Mouse (Mus musculus): ENCODE results near the gene Fmnl3. TPM values are rescaled to one million over a fixed set of nuclear protein-coding genes. Genes with fewer than 3 reads are reported as not detected.

Fmnl3 gene
- polyA plus RNA-seq, 1 experiment = 10.2 TPM

DNA sequence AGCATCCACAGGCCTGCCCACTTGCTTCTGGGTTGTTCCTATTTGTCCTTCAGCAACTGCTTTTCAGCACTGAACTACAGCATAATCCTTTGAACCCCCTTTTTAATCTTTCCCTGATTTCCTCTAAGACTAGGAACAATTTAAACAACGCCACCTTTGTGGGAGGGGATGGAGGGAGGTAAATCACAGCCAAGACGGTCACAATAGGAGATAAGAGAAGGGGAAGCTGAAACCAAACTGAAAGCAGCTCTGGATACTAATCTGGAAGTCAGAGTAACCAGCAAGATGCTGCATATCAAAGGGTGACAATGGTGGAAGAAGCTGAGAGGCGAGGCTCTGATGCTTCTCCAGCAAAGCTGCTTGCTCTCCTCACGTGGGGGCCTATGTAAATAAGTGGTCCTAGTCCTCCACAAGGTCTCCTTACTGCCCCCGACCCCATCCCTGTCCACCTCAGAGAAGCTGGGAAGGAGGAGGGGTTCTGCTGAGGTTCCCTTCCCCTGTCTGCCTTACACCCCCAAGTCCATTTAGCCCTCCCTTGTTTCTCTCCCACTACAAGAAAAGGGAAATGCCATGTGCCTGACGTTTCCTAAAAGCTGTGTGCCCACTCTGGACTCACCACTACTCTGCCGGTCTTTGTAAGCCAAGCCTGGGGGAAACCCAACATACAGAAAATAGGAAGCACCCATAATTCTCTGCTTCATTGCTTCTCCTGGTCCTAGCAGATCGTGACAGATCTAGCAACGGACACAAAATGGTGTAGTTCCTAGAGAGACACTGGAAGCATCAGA, 27.9 kb downstream of the Fmnl3 start:
- Histone ChIP-seq H3K4me3 (ENCODE audit: low read depth, low read length) (no peak overlapping the region), H3K9ac (ENCODE audit: low read depth, poor library complexity, severe bottlenecking) (no peak overlapping the region), H3K9me3 (replicated peaks; ENCODE audit: control insufficient read depth, insufficient read depth, low read length, poor library complexity, severe bottlenecking) (no peaks in the 10 kb centered on the region), H3K36me3 (ENCODE audit: control insufficient read depth, insufficient read depth, low read length, poor library complexity, severe bottlenecking) (no peaks in the 10 kb centered on the region), H3K27me3 (ENCODE audit: control insufficient read depth, insufficient read depth, low read length, poor library complexity, severe bottlenecking) (no peaks in the 10 kb centered on the region), H3K27ac (ENCODE audit: insufficient read depth, low read length) (no peak overlapping the region), H3K4me1 (ENCODE audit: control insufficient read depth, insufficient read depth, low read length) (peaks cover 3% of the 10 kb centered on the region)
- TF ChIP-seq POLR2A (IDR thresholded peaks at IDR 0.05; ENCODE audit: insufficient read depth, low read length) = no peak
- no peak for TF ChIP-seq CTCF (IDR thresholded peaks at IDR 0.05; ENCODE audit: low read depth, low read length)
- no peak for TF ChIP-seq EP300 (IDR thresholded peaks at IDR 0.05; ENCODE audit: insufficient read depth, low read depth, low read length)

DNA sequence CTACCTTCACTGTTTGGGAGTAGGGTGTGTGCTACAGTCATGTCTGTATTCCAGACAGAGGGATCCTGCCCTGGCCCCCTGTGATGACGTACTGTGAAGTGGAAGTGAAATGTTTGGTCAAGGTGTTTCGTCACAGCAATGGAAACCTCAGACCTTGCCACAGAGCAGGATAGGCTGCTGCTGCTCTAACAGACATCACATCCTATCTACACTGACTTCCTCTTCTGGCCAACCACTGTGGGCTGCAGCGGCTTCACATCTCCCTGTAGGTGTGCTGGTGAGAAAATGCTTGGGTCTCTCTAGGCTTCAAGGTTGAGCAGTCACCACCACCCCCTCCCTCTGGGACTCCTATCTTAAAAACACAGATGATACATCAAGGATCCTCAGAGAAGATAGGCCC, 29.2 kb downstream of the Fmnl3 start:
- no peaks in the 10 kb centered on the region for H3K36me3 ChIP-seq (ENCODE audit: control insufficient read depth, insufficient read depth, low read length, poor library complexity, severe bottlenecking)
- H3K4me3 ChIP-seq (ENCODE audit: low read depth, low read length) = no peak overlapping the region
- TF ChIP-seq EP300 (IDR thresholded peaks at IDR 0.05; ENCODE audit: insufficient read depth, low read depth, low read length) (no peak), POLR2A (IDR thresholded peaks at IDR 0.05; ENCODE audit: insufficient read depth, low read length) (no peak), CTCF (IDR thresholded peaks at IDR 0.05; ENCODE audit: low read depth, low read length) (no peak)
- H3K27me3 ChIP-seq (ENCODE audit: control insufficient read depth, insufficient read depth, low read length, poor library complexity, severe bottlenecking) = no peaks in the 10 kb centered on the region
- no peaks in the 10 kb centered on the region for H3K9me3 ChIP-seq (replicated peaks; ENCODE audit: control insufficient read depth, insufficient read depth, low read length, poor library complexity, severe bottlenecking)
- H3K4me1 ChIP-seq (ENCODE audit: control insufficient read depth, insufficient read depth, low read length) = peaks cover 3% of the 10 kb centered on the region
- no peak overlapping the region for H3K27ac ChIP-seq (ENCODE audit: insufficient read depth, low read length)
- H3K9ac ChIP-seq (ENCODE audit: low read depth, poor library complexity, severe bottlenecking) = no peak overlapping the region

DNA sequence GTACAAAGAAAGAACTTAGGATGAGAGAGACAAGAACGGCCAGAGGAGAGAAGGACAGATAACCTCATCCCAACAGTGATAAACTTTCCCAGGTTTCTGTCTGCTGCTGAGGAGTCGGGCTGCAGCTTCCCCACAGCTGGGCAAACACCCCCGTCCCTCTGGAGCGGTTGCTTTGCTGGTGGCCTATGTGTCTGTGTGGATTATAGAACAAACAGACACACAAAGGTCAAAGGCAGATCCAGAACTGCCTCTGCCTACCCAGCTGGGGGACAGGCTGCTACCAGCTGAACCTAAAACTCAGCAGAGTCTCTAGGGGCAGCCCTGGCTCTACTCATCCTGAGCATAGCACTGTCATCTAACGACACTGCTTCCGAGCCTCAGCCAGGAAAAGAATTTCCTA, 30.6 kb downstream of the Fmnl3 start:
- Histone ChIP-seq H3K27ac (ENCODE audit: insufficient read depth, low read length) (no peak overlapping the region), H3K9me3 (replicated peaks; ENCODE audit: control insufficient read depth, insufficient read depth, low read length, poor library complexity, severe bottlenecking) (no peaks in the 10 kb centered on the region), H3K9ac (ENCODE audit: low read depth, poor library complexity, severe bottlenecking) (no peak overlapping the region), H3K4me1 (ENCODE audit: control insufficient read depth, insufficient read depth, low read length) (no peaks in the 10 kb centered on the region), H3K27me3 (ENCODE audit: control insufficient read depth, insufficient read depth, low read length, poor library complexity, severe bottlenecking) (no peaks in the 10 kb centered on the region), H3K36me3 (ENCODE audit: control insufficient read depth, insufficient read depth, low read length, poor library complexity, severe bottlenecking) (no peaks in the 10 kb centered on the region), H3K4me3 (ENCODE audit: low read depth, low read length) (no peak overlapping the region)
- TF ChIP-seq EP300 (IDR thresholded peaks at IDR 0.05; ENCODE audit: insufficient read depth, low read depth, low read length) (no peak), POLR2A (IDR thresholded peaks at IDR 0.05; ENCODE audit: insufficient read depth, low read length) (no peak), CTCF (IDR thresholded peaks at IDR 0.05; ENCODE audit: low read depth, low read length) (no peak)

DNA sequence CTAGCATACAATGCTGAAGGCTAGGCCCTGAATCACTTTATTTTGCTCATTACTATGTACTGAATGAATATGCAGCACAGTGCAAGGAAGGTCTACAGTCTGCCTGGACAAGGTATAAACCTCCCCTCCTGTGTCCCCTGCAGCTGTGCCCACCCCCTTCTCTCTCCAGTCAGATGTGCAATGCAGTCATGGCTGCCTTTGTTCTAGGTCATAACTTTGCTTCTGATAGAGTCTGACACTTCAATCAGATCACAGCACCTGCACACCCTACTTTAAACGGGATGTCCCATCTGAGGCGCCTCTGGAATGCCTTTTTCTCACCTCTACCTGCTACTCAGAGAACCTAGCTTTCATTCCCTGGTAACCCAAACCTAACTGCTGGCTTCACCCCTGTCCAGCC, 31.4 kb downstream of the Fmnl3 start:
- no peaks in the 10 kb centered on the region for H3K9me3 ChIP-seq (replicated peaks; ENCODE audit: control insufficient read depth, insufficient read depth, low read length, poor library complexity, severe bottlenecking)
- H3K9ac ChIP-seq (ENCODE audit: low read depth, poor library complexity, severe bottlenecking) = no peak overlapping the region
- TF ChIP-seq POLR2A (IDR thresholded peaks at IDR 0.05; ENCODE audit: insufficient read depth, low read length) (no peak), CTCF (IDR thresholded peaks at IDR 0.05; ENCODE audit: low read depth, low read length) (no peak), EP300 (IDR thresholded peaks at IDR 0.05; ENCODE audit: insufficient read depth, low read depth, low read length) (no peak)
- no peaks in the 10 kb centered on the region for H3K4me1 ChIP-seq (ENCODE audit: control insufficient read depth, insufficient read depth, low read length)
- H3K27me3 ChIP-seq (ENCODE audit: control insufficient read depth, insufficient read depth, low read length, poor library complexity, severe bottlenecking) = no peaks in the 10 kb centered on the region
- no peak overlapping the region for H3K4me3 ChIP-seq (ENCODE audit: low read depth, low read length)
- no peaks in the 10 kb centered on the region for H3K36me3 ChIP-seq (ENCODE audit: control insufficient read depth, insufficient read depth, low read length, poor library complexity, severe bottlenecking)
- no peak overlapping the region for H3K27ac ChIP-seq (ENCODE audit: insufficient read depth, low read length)

DNA sequence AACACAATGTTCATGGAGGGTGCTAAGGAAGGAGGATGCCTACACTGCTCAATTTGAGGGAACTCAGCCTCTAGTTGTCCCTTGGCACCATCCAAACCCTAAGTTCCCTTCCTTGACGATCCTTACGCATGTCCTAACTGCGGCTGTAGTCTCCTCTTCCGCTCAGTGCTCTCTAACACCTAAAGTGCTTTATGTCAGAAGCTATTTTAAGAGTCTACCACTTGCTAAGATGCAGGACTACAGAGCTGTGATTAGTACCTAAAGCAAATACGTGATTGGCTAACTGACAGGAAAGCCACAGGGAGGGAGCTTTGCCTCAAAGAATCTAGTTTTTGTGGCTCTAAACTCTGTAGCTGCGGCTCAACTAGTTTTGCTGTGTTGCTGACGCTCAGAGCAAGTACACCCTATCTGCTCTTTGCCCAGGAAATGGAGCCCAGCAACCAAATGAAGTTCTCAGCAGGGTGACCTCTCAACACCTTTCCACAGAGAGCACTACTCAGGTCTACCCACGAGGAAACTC, 34.4 kb downstream of the Fmnl3 start:
- TF ChIP-seq POLR2A (IDR thresholded peaks at IDR 0.05; ENCODE audit: insufficient read depth, low read length) = no peak
- no peak for TF ChIP-seq EP300 (IDR thresholded peaks at IDR 0.05; ENCODE audit: insufficient read depth, low read depth, low read length)
- Histone ChIP-seq H3K9ac (ENCODE audit: low read depth, poor library complexity, severe bottlenecking) (no peak overlapping the region), H3K9me3 (replicated peaks; ENCODE audit: control insufficient read depth, insufficient read depth, low read length, poor library complexity, severe bottlenecking) (no peaks in the 10 kb centered on the region), H3K27ac (ENCODE audit: insufficient read depth, low read length) (no peak overlapping the region), H3K4me1 (ENCODE audit: control insufficient read depth, insufficient read depth, low read length) (no peaks in the 10 kb centered on the region), H3K27me3 (ENCODE audit: control insufficient read depth, insufficient read depth, low read length, poor library complexity, severe bottlenecking) (no peaks in the 10 kb centered on the region), H3K36me3 (ENCODE audit: control insufficient read depth, insufficient read depth, low read length, poor library complexity, severe bottlenecking) (no peaks in the 10 kb centered on the region), H3K4me3 (ENCODE audit: low read depth, low read length) (no peak overlapping the region)

DNA sequence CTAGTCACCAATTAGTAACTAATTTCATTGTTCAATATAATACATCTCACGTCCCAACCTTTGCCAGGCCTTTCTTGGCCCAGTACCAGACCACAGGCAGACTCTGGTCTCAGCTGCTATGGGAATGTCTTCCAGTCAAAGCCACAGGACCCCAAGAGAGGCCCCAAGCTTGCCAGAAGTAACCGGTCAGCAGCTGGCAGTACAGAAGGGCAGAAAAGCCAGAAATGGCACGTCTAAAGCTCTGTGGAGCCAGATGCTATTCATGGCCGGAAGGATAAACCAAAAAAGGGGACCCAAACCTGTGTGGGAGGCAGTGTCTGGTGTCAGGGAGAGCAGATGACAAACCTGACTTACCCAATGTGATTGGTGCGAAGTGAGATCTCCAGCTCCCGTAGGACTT, 35.8 kb downstream of the Fmnl3 start:
- Histone ChIP-seq H3K27ac (ENCODE audit: insufficient read depth, low read length) (no peak overlapping the region), H3K36me3 (ENCODE audit: control insufficient read depth, insufficient read depth, low read length, poor library complexity, severe bottlenecking) (no peaks in the 10 kb centered on the region), H3K4me1 (ENCODE audit: control insufficient read depth, insufficient read depth, low read length) (no peaks in the 10 kb centered on the region), H3K4me3 (ENCODE audit: low read depth, low read length) (no peak overlapping the region), H3K9ac (ENCODE audit: low read depth, poor library complexity, severe bottlenecking) (no peak overlapping the region), H3K27me3 (ENCODE audit: control insufficient read depth, insufficient read depth, low read length, poor library complexity, severe bottlenecking) (no peaks in the 10 kb centered on the region), H3K9me3 (replicated peaks; ENCODE audit: control insufficient read depth, insufficient read depth, low read length, poor library complexity, severe bottlenecking) (no peaks in the 10 kb centered on the region)
- TF ChIP-seq CTCF (IDR thresholded peaks at IDR 0.05; ENCODE audit: low read depth, low read length) (no peak), POLR2A (IDR thresholded peaks at IDR 0.05; ENCODE audit: insufficient read depth, low read length) (no peak), EP300 (IDR thresholded peaks at IDR 0.05; ENCODE audit: insufficient read depth, low read depth, low read length) (no peak)

All from ES-Bruce4 (cell line).